Mouse (Mus musculus) liver, embryonic 13.5 days (tissue): ENCODE results near the gene Pla1a. TPM values are rescaled to one million over a fixed set of nuclear protein-coding genes. Genes with fewer than 3 reads are reported as not detected.

Experiments
- ATAC-seq: fragments of 200-750 bp; cut with Nextera tagmentation; 2 replicates; pipeline ENCODE4 v1.8.0; 2017; ENCODE audit warnings: low read depth, mild to moderate bottlenecking, moderate number of reproducible peaks, moderate library complexity
- DNase-seq: peaks from one replicate; pipeline ENCODE4 v3.0.0; 2022
- H3K27ac ChIP-seq: fragments of 300-500 bp; sonication (generic); 2 replicates; pipeline ENCODE4 v1.5.1; 2015; ENCODE audit warnings: moderate library complexity, mild to moderate bottlenecking, inconsistent platforms
- H3K27me3 ChIP-seq: fragments of 300-500 bp; sonication (generic); 2 replicates; pipeline ENCODE4 v1.6.1; 2015; ENCODE audit warnings: mild to moderate bottlenecking, inconsistent platforms
- H3K36me3 ChIP-seq: fragments of 300-500 bp; sonication (generic); 2 replicates; pipeline ENCODE4 v1.6.1; 2015; ENCODE audit warnings: mild to moderate bottlenecking, inconsistent platforms
- H3K4me1 ChIP-seq: fragments of 300-500 bp; sonication (generic); replicated peaks from 2 replicates; pipeline ENCODE4 v1.6.1; 2015; ENCODE audit warnings: inconsistent platforms
- H3K4me2 ChIP-seq: fragments of 300-500 bp; sonication (generic); 2 replicates; pipeline ENCODE4 v1.6.1; 2015; ENCODE audit warnings: inconsistent platforms, mild to moderate bottlenecking, moderate library complexity
- H3K4me3 ChIP-seq: fragments of 300-500 bp; sonication (generic); replicated peaks from 2 replicates; pipeline ENCODE4 v1.5.1; 2015; ENCODE audit warnings: mild to moderate bottlenecking, inconsistent platforms
- H3K9ac ChIP-seq: fragments of 300-500 bp; sonication (generic); 2 replicates; pipeline ENCODE4 v1.6.1; 2015; ENCODE audit warnings: mild to moderate bottlenecking, inconsistent platforms
- H3K9me3 ChIP-seq: fragments of 300-500 bp; sonication (generic); replicated peaks from 2 replicates; pipeline ENCODE4 v1.6.1; 2016; ENCODE audit warnings: inconsistent platforms
- WGBS: fragments of 180-500 bp; shearing (Covaris S2); methylation state at CpG from one replicate; pipeline ENCODE4 v1.1.7; 2015; ENCODE audit not compliant: insufficient replicate concordance; 5-methylcytosine and 5-hydroxymethylcytosine counted together
- polyA plus RNA-seq: library from polyadenylated mRNA; unstranded; fragments of >200 nt; fragmentation: Nextera tagmentation; extraction: Ambion mirVana; gene quantifications from 2 replicates; pipeline ENCODE4 v1.2.1, GENCODE M21; 2015

Gene Pla1a
- polyA plus RNA-seq, 1 experiment from 2014 or later = 8.4 TPM

- H3K36me3 ChIP-seq = no peaks in the 10 kb centered on the region
- no peak overlapping the region for H3K4me3 ChIP-seq
- H3K9me3 ChIP-seq = no peaks in the 10 kb centered on the region
- no peak for ATAC-seq
- H3K4me2 ChIP-seq = no peak overlapping the region
- no peak overlapping the region for H3K27ac ChIP-seq
- no peaks in the 10 kb centered on the region for H3K27me3 ChIP-seq
- no peak overlapping the region for H3K9ac ChIP-seq
- WGBS = 76% methylated on average over 6 of the region's 6 CpGs
- H3K4me1 ChIP-seq = peaks cover 53% of the 10 kb centered on the region
- DNase-seq = no peak
Measured at GRCm38 (mm10) chr16:38398266-38398665, 34.7 kb downstream of the Pla1a start.

DNA sequence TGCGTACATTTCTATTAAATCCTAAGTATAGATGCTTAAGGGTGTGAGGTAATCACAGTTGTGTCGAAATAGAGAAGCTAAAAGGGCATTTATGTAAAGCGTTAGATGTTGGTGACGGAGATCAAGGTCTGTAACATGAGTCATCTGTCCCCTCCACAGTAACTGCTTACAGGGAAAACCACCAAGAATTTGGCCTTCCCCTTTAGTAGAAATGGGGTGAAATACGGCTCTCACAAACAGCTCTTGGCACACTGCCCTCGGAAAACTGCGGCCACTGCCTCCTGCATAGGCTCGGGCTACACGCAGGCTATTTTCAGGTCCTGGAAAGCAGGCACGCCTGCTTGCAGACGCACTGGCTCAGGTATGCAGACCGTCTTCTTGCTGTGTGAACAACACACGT is 36.8 kb downstream of the Pla1a start:
- Histone ChIP-seq H3K9ac (no peak overlapping the region), H3K4me1 (peaks cover 55% of the 10 kb centered on the region), H3K9me3 (no peaks in the 10 kb centered on the region), H3K27me3 (no peaks in the 10 kb centered on the region), H3K4me3 (no peak overlapping the region), H3K36me3 (no peaks in the 10 kb centered on the region), H3K27ac (no peak overlapping the region), H3K4me2 (no peak overlapping the region)
- 50% methylated on average over 13 of the region's 13 CpGs for WGBS
- ATAC-seq = no peak
- DNase-seq = no peak

GRCm38 (mm10) chr16:38395060-38395730 is 37.8 kb downstream of the Pla1a start:
- WGBS = 38% methylated on average over 6 of the region's 6 CpGs
- H3K4me3 ChIP-seq = no peak overlapping the region
- no peaks in the 10 kb centered on the region for H3K27me3 ChIP-seq
- H3K9me3 ChIP-seq = no peaks in the 10 kb centered on the region
- ATAC-seq = no peak
- H3K9ac ChIP-seq = no peak overlapping the region
- H3K4me2 ChIP-seq = no peak overlapping the region
- DNase-seq = no peak
- no peaks in the 10 kb centered on the region for H3K36me3 ChIP-seq
- peaks cover 45% of the 10 kb centered on the region for H3K4me1 ChIP-seq
- no peak overlapping the region for H3K27ac ChIP-seq

- H3K27ac ChIP-seq = no peak overlapping the region
Measured at GRCm38 (mm10) chr16:38394191-38394618, 38.7 kb downstream of the Pla1a start.

DNA sequence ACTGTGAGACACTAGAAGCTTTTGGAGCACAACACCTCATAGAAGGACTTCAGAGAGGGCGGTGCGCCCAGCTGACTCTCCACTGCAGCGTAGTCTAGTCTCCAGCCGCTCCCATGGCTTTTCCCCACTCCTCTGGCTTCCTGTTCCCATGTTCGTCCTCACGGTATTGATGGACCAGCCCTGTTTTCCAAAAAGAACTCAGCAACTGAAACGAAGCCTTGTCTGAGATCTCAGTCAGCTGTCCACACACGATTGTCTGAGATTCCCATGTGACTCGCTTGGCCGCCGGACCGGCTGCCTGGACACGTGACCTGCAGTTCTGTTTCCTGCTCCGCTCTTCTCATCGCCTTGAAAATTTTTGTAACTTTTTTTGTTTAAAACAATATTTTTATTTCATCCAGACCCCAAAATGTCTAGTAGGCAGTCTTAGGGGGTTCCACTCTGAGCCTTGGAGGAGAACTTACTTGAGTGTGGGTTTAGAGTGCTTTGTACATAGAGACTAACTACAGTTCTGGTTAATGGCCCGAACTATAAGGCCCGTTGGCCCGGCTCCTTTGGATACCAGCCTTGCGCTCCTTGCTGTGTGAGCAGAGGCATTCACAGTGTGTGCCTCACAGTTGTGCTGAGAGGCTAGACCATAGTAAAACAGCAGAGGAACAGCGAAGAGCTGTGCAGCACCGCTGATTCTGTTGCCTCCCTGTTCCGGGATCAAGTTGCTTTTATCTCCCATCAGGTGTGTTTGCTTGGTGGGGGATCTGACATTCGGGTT is 40.6 kb downstream of the Pla1a start:
- Histone ChIP-seq H3K36me3 (no peaks in the 10 kb centered on the region), H3K4me2 (no peak overlapping the region), H3K4me3 (no peak overlapping the region), H3K9ac (no peak overlapping the region), H3K9me3 (no peaks in the 10 kb centered on the region), H3K27me3 (no peaks in the 10 kb centered on the region), H3K27ac (no peak overlapping the region), H3K4me1 (peaks cover 35% of the 10 kb centered on the region)
- no peak for ATAC-seq
- no peak for DNase-seq
- 78% methylated on average over 23 of the region's 23 CpGs for WGBS

More at GRCm38 (mm10) chr16:38394191-38394618, 38.7 kb downstream of the Pla1a start:
- Histone ChIP-seq H3K4me3 (no peak overlapping the region), H3K4me1 (peaks cover 35% of the 10 kb centered on the region), H3K36me3 (no peaks in the 10 kb centered on the region), H3K9ac (no peak overlapping the region), H3K27me3 (no peaks in the 10 kb centered on the region), H3K4me2 (no peak overlapping the region), H3K9me3 (no peaks in the 10 kb centered on the region)
- no peak for ATAC-seq
- no peak for DNase-seq
- WGBS = 52% methylated on average over 8 of the region's 8 CpGs

- ATAC-seq (no peak), DNase-seq (no peak)
- H3K4me1 ChIP-seq = peaks cover 45% of the 10 kb centered on the region
- H3K9me3 ChIP-seq = no peaks in the 10 kb centered on the region
- no peak overlapping the region for H3K4me3 ChIP-seq
- H3K27me3 ChIP-seq = no peaks in the 10 kb centered on the region
- no peak overlapping the region for H3K9ac ChIP-seq
- H3K4me2 ChIP-seq = no peak overlapping the region
- H3K36me3 ChIP-seq = no peaks in the 10 kb centered on the region
- no peak overlapping the region for H3K27ac ChIP-seq
- WGBS = 75% methylated on average over 7 of the region's 7 CpGs
Measured at GRCm38 (mm10) chr16:38390322-38390721, 42.6 kb downstream of the Pla1a start.

DNA sequence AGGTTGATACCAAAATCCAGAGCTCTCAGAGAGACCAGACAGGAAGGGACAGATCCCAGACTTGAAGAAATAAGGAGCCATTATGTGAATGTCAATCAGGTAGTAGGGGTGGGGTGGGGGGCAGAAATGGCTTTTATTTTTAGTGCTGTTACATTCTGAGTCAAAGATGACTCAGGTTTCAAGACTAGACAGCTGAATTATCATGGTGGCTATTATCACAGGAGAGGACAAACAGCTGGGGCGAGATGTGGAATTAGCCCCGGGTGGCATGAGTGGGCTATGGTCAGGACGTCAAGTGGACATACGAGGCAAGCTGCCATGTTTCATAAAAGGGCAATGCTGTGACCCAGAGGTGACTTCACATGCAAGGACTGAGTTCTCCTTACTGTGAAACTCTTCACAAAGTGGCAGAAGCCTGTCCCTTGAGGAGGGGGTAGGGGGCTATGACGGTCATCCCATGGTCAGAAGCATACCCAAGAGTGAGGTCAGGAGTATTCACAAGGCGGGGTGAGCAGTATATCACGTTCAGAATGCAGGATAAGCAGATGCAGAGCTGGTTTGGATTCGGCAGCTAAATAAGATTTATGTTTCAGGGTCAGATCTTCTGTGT is 43.6 kb downstream of the Pla1a start:
- Histone ChIP-seq H3K4me2 (no peak overlapping the region), H3K27ac (no peak overlapping the region), H3K4me3 (no peak overlapping the region), H3K9me3 (no peaks in the 10 kb centered on the region), H3K27me3 (no peaks in the 10 kb centered on the region), H3K9ac (no peak overlapping the region), H3K36me3 (no peaks in the 10 kb centered on the region), H3K4me1 (peaks cover 47% of the 10 kb centered on the region)
- no peak for DNase-seq
- WGBS = 70% methylated on average over 8 of the region's 8 CpGs
- ATAC-seq = no peak

- Histone ChIP-seq H3K9me3 (no peaks in the 10 kb centered on the region), H3K27ac (no peak overlapping the region), H3K4me1 (peaks cover 47% of the 10 kb centered on the region), H3K4me3 (no peak overlapping the region), H3K36me3 (no peaks in the 10 kb centered on the region), H3K9ac (no peak overlapping the region), H3K27me3 (no peaks in the 10 kb centered on the region), H3K4me2 (no peak overlapping the region)
- DNase-seq (no peak), ATAC-seq (no peak)
- 69% methylated on average over 6 of the region's 6 CpGs for WGBS
Measured at GRCm38 (mm10) chr16:38388757-38389156, 44.2 kb downstream of the Pla1a start.

GRCm38 (mm10) chr16:38387389-38387788 is 45.6 kb downstream of the Pla1a start:
- Histone ChIP-seq H3K4me3 (no peak overlapping the region), H3K4me2 (peak overlapping the region; percentile 6), H3K27ac (peak overlapping the region; percentile 56), H3K4me1 (peaks cover 54% of the 10 kb centered on the region), H3K36me3 (no peaks in the 10 kb centered on the region), H3K9ac (peak overlapping the region; percentile 7; the same call in 1 of the 2 replicates), H3K27me3 (no peaks in the 10 kb centered on the region), H3K9me3 (no peaks in the 10 kb centered on the region)
- 20% methylated on average over 6 of the region's 6 CpGs for WGBS
- ATAC-seq (peak; percentile 76), DNase-seq (no peak)

DNA sequence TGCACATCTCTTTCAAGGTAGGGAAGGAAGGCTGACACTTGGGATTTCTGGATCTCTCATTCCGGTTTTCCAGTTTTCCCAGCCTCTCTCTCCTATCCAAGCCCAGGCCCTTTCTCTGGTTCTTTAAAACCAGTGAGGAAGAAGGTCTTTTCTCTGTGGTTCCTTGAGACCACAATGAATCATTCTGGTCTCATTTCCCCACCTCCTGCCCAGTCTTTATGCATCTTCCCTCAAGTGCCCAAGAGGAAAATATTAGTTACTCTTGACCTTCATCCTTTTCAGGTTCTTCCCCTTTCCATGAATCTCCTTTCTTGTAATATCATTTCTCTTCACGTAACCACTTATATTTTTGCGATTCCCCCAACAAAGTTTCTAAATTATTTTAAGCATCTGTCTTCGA is 47.2 kb downstream of the Pla1a start:
- H3K4me1 ChIP-seq = peaks cover 55% of the 10 kb centered on the region
- 88% methylated on average over 4 of the region's 4 CpGs for WGBS
- peak overlapping the region; percentile 65; the same call in 1 of the 2 replicates for H3K27ac ChIP-seq
- H3K27me3 ChIP-seq = no peaks in the 10 kb centered on the region
- DNase-seq (no peak), ATAC-seq (no peak)
- no peaks in the 10 kb centered on the region for H3K9me3 ChIP-seq
- no peak overlapping the region for H3K4me2 ChIP-seq
- H3K4me3 ChIP-seq = no peak overlapping the region
- no peaks in the 10 kb centered on the region for H3K36me3 ChIP-seq
- no peak overlapping the region for H3K9ac ChIP-seq

- Histone ChIP-seq H3K9ac (no peak overlapping the region), H3K36me3 (no peaks in the 10 kb centered on the region), H3K9me3 (no peaks in the 10 kb centered on the region), H3K4me3 (no peak overlapping the region), H3K4me2 (no peak overlapping the region), H3K27ac (peak overlapping the region; percentile 65), H3K27me3 (no peaks in the 10 kb centered on the region), H3K4me1 (peaks cover 55% of the 10 kb centered on the region)
- 72% methylated on average over 6 of the region's 6 CpGs for WGBS
- ATAC-seq = no peak
- no peak for DNase-seq
Measured at GRCm38 (mm10) chr16:38385184-38385634, 47.7 kb downstream of the Pla1a start.
